Mouse (Mus musculus): Measurements from ENCODE around the gene Nucks1. TPM values are rescaled to one million over a fixed set of nuclear protein-coding genes. Genes with fewer than 3 reads are reported as not detected.
A peak's percentile ranks its signal among the peaks of the same experiment; 100 is the strongest.

Nucks1 gene
- 44.9 and 49.2 TPM in 2 replicates for polyA plus RNA-seq (2015; fragmentation: Nextera tagmentation; extraction: Ambion mirVana)

DNA sequence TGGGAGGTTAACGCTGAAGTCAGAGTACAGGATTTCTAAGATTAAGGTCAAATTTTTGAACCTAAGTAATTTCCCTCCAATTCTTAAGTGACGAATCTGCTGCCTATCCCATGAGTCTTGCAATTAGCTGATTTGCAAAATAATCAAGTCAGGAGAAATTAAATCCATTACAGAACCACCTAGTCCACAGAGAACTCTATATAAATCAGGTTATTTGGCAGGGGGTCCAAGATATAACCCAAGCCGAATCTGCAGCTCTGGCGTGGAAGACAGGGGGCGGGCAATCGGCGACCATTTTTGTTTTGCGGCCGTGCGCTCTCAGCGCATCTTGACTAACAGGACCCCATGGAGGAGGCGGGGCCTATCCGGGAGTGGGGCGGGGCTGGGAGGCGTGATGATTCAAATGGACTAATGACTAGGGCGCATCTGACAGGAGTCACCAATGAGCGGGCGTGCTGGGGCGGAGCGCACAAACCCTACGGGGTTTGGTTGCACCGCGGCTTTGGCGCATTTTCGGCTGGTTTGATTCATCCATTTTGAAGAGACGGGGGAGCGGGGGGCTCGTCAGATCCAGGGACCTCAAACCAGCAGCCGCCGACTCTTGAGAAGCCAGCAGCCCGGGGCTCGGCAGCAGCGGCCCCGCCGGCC is at the start of gene Nucks1:
Nucks1 (plus strand) TSS at position 534 of the 648 bp plus-strand sequence.
- H3K9ac ChIP-seq, result peak within 1 kb of the TSS; percentile 82
- ATAC-seq (replicated peaks), result peak; percentile 99
- peak within 1 kb of the TSS; percentile 82 for H3K4me3 ChIP-seq
- under 1% methylated on average over 32 of the region's 35 CpGs for WGBS
- H3K27me3 ChIP-seq (replicated peaks), result no peaks in the 10 kb centered on the region; the same call in 1 of the 2 replicates
- H3K4me2 ChIP-seq, result peak within 1 kb of the TSS; percentile 57
- H3K4me1 ChIP-seq, result peaks cover 15% of the 10 kb centered on the region
- H3K9me3 ChIP-seq, result no peaks in the 10 kb centered on the region
- H3K27ac ChIP-seq, result peak within 1 kb of the TSS; percentile 98
- H3K36me3 ChIP-seq (replicated peaks), result no peaks in the 10 kb centered on the region

DNA sequence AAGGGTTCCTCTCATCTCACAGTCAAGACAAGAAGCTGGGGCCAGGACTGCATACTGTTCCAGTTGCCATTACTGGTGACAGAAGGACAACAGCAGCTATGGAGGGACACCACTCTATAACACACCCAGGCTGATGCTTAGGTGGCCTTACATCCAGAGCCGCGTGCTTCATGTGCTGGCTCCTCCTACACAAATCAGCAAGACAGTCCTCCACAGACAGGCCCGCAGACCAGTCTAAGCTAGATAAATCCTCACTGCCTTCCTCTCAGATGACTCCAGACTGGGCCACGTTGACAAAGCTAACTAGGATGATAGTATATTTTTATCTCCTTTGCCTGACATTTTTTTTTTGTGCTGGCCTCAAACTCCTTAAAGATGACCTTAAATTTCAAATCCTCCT is 48.5 kb upstream of the Nucks1 start:
- Histone ChIP-seq H3K27me3 (replicated peaks) (no peaks in the 10 kb centered on the region), H3K36me3 (replicated peaks) (no peaks in the 10 kb centered on the region), H3K4me1 (no peaks in the 10 kb centered on the region), H3K4me3 (no peak overlapping the region), H3K9me3 (no peaks in the 10 kb centered on the region), H3K9ac (no peak overlapping the region), H3K4me2 (no peak overlapping the region), H3K27ac (no peak overlapping the region)
- 78% methylated on average over 4 of the region's 4 CpGs for WGBS
- no peak for ATAC-seq (replicated peaks)

DNA sequence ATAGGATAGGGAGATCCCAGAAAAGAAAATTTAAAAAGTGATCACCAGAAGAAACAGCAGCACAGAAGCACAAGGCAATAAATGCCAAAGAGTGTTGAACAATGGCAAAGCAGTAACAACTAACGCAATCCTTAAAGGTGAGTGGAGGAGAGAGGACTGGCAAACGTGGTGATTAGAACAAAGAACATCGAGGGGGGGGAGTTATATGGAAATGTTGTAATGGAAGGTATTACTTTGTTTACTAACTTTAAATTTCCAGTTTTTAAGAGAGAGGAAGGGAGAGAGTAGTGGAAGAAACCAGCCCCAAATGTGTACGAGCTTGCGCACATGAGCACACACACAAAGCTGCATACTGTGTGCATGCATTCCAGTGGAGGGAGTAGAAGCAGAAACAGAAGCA is 44.7 kb upstream of the Nucks1 start:
- 80% methylated on average over 5 of the region's 5 CpGs for WGBS
- Histone ChIP-seq H3K27me3 (replicated peaks) (no peaks in the 10 kb centered on the region; the same call in 1 of the 2 replicates), H3K9ac (no peak overlapping the region), H3K4me1 (peaks cover 7% of the 10 kb centered on the region), H3K27ac (no peak overlapping the region), H3K9me3 (no peaks in the 10 kb centered on the region), H3K36me3 (replicated peaks) (no peaks in the 10 kb centered on the region), H3K4me3 (no peak overlapping the region), H3K4me2 (no peak overlapping the region)
- ATAC-seq (replicated peaks), result no peak

DNA sequence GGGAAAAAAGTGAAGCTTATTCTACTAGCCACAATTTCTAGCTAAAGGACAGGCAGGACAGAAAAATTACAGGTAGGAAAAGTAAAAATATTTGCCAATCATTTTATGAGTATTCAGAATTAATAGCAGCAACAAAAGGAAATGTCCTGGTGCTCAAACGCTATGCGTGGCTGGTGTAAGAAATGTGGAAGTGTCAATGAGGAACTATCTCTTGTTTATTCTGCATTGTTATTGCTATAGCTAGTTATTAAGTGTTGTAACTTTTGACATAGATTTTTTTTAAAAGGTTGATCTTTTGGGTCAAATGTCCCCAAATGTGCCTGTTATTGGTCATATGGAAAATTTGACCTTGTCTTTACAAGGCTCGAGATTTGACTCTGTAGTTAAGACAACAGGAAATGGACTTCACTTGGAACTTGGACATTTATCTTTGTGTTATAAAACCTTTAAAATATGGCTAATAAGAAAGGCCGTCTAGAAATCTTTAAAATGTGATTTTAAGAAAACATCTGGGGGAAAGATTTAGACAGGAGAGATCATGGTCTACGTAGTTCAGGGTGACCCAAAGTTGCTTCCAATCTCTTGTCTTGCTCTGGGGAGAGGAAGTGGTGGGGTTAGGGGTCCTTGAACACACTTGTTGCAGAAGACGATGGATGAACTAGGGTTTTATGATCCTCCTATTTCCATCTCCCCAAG is 43.9 kb upstream of the Nucks1 start:
- Histone ChIP-seq H3K4me1 (peaks cover 7% of the 10 kb centered on the region), H3K4me2 (no peak overlapping the region), H3K36me3 (replicated peaks) (no peaks in the 10 kb centered on the region), H3K4me3 (no peak overlapping the region), H3K9ac (no peak overlapping the region), H3K27me3 (replicated peaks) (no peaks in the 10 kb centered on the region; the same call in 1 of the 2 replicates), H3K9me3 (no peaks in the 10 kb centered on the region), H3K27ac (no peak overlapping the region)
- peak; percentile 41 for ATAC-seq (replicated peaks)
- WGBS, result 82% methylated on average over 6 of the region's 6 CpGs

DNA sequence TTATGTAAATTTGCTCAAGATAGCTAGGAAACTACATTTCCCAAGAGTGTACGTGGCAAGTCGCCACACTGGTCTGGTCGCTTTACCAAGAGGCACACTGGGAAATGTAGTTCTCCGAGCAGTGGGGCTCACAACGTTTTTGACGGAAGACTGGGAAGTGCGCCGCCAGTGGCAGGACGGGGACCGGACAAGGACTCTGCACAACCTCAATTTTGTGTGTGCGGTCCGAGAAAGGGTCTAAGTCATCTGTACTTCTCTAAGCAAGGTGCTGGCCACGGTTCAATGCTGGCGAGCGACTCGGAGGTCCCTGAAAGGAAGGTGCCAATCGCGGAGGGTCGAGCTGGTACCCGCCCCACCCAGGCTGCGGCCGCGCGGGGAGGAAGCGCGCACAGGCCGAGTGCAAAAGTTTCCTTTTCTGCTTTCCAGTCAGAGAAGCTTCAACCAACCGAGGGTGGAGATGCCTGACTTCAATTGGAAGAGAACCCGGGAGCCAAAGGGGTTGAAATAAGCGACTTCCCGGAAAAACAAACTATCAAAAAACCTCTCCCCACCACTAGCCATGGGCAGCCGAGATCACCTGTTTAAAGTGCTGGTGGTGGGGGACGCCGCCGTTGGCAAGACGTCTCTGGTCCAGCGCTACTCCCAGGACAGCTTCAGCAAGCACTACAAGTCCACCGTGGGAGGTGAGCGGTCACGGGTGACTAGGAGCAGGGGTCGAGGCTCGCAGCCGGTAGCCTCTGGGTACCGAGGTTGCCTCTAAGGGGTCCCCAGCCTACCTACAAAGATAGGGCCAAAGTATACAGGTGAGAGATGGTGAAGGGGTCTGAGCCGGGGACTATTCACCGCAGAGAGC is 43.0 kb upstream of the Nucks1 start, which contains the start of gene Rab29:
Rab29 (plus strand) TSS at position 132 of the 853 bp plus-strand sequence.
- Histone ChIP-seq H3K36me3 (replicated peaks) (no peaks in the 10 kb centered on the region), H3K4me2 (peak within 1 kb of the TSS; percentile 86), H3K27me3 (replicated peaks) (no peaks in the 10 kb centered on the region; the same call in 1 of the 2 replicates), H3K9me3 (no peaks in the 10 kb centered on the region), H3K4me1 (peaks cover 7% of the 10 kb centered on the region), H3K27ac (no peak within 1 kb of the TSS), H3K4me3 (peak within 1 kb of the TSS; percentile 61), H3K9ac (peak within 1 kb of the TSS; percentile 42)
- ATAC-seq (replicated peaks), result peak; percentile 98
- 1% methylated on average over 46 of the region's 46 CpGs for WGBS

DNA sequence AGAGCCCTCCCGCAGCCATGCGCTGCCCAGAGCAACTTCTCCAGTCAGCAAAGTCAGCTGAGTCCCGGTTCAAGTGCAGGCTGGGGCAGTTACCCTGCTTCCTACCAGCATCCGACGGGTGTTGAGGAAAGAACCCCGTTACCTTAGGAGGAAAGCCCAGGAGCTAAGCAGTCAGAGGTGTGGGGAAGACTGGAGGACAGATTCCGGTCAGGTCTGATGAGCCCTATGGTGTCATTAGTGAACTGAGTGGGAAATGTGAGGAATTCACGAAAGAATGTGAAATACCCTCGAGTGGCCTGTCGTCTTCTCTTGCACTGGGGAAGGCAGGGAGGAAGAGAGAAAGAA is 42.4 kb upstream of the Nucks1 start:
- WGBS, result 30% methylated on average over 10 of the region's 10 CpGs
- 0 out of 2 replicates have a peak, but pooled peaks have one; percentile 12 for ATAC-seq (replicated peaks)
- peak overlapping the region; percentile 42; the same call in 1 of the 2 replicates for H3K9ac ChIP-seq

DNA sequence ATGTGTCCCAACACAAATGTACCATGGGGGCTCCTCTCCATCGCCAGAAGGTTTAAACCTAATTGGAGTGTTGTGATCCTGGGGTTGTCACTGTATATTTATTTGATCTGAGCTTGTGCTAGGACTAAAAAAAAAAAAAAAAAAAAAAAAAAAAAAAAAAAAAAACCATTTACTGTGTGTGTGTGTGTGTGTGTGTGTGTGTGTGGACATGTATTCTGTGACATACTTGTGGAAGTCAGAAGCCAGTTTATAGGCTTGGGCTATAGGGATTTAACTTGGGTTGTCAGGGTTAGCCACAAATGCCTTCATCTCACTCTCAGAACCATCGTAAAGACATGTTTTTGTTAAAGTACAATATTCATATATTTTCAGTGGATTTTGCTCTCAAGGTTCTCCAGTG is 40.8 kb upstream of the Nucks1 start:
- Histone ChIP-seq H3K4me1 (peaks cover 7% of the 10 kb centered on the region), H3K4me2 (no peak overlapping the region), H3K27ac (no peak overlapping the region), H3K9me3 (no peaks in the 10 kb centered on the region), H3K4me3 (no peak overlapping the region), H3K36me3 (replicated peaks) (no peaks in the 10 kb centered on the region), H3K27me3 (replicated peaks) (no peaks in the 10 kb centered on the region; the same call in 1 of the 2 replicates), H3K9ac (no peak overlapping the region)
- ATAC-seq (replicated peaks), result no peak
- 82% methylated on average over 2 of the region's 2 CpGs for WGBS

More for the DNA sequence above, 42.4 kb upstream of the Nucks1 start:
- Histone ChIP-seq H3K9me3 (no peaks in the 10 kb centered on the region), H3K27me3 (replicated peaks) (no peaks in the 10 kb centered on the region; the same call in 1 of the 2 replicates), H3K4me3 (peak overlapping the region; percentile 61), H3K27ac (no peak overlapping the region), H3K4me1 (peaks cover 7% of the 10 kb centered on the region), H3K4me2 (peak overlapping the region; percentile 86), H3K36me3 (replicated peaks) (no peaks in the 10 kb centered on the region)

DNA sequence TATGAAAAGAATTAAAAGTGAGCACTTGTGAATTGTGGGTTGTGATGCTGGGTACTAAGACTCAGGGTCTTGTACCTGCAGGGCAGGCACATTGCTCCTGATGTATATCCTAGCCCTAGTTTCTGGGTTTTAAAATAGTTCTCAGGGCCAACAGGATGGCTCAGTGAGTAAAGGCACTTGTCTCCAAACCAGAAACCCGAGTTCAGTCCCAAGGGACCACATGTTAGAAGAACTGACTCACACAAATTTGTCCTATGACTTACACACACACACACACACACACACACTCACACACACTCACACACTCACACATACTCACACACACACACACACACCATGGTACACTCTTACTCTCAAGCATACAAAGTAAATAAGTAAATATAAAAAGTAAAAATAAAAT is 37.5 kb upstream of the Nucks1 start:
- H3K4me1 ChIP-seq, result peaks cover under 1% of the 10 kb centered on the region; the same call in 1 of the 2 replicates
- no peak overlapping the region for H3K4me2 ChIP-seq
- 75% methylated on average over 1 of the region's 1 CpGs for WGBS
- no peak overlapping the region for H3K4me3 ChIP-seq
- H3K27ac ChIP-seq, result no peak overlapping the region
- H3K9me3 ChIP-seq, result no peaks in the 10 kb centered on the region
- no peaks in the 10 kb centered on the region; the same call in 1 of the 2 replicates for H3K27me3 ChIP-seq (replicated peaks)
- H3K36me3 ChIP-seq (replicated peaks), result no peaks in the 10 kb centered on the region
- ATAC-seq (replicated peaks), result no peak
- H3K9ac ChIP-seq, result no peak overlapping the region

DNA sequence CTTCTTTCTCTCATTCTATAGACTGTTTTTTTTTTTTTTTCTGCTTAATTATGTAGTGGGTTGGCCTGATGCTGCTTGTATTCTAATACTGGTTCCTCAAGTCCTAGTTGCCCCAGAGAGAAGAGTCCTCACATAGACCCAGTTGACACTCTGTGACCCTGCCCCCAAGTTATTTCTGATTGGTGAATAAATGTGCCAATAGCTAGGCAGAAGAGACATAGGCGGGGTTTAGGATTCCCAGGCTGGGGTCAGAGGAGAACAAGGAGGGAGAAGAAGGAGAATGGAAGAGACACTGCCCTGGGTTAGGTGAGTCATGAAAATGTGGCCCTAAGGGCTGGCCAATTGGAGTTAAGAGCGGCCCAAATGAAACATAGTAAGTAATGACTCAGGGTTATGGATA is 30.5 kb upstream of the Nucks1 start:
- Histone ChIP-seq H3K27me3 (replicated peaks) (no peaks in the 10 kb centered on the region), H3K9ac (no peak overlapping the region), H3K27ac (no peak overlapping the region), H3K36me3 (replicated peaks) (no peaks in the 10 kb centered on the region), H3K9me3 (no peaks in the 10 kb centered on the region), H3K4me1 (no peaks in the 10 kb centered on the region), H3K4me3 (no peak overlapping the region), H3K4me2 (no peak overlapping the region)
- 77% methylated on average over 2 of the region's 2 CpGs for WGBS
- ATAC-seq (replicated peaks), result no peak

DNA sequence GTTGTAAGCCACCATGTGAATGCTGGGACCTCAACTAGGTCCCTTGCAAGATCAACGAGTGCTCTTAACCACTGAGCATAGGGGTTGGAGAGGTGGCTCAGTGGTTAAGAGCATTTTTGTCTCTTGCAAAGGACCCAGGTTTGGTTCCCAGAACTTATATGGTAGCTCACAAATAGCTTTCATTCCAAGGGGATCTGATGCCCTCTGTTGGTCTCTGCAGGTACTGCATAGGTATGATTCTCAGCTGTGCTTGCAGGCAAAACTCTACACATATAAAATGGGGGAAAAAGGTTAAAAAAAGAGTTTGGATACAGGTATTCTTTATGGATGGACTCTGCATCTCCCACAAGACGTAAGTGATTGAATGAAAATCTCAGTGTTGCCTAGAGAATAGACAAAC is 27.5 kb upstream of the Nucks1 start:
- no peak overlapping the region for H3K4me3 ChIP-seq
- H3K27ac ChIP-seq, result no peak overlapping the region
- H3K9me3 ChIP-seq, result no peaks in the 10 kb centered on the region
- H3K4me2 ChIP-seq, result no peak overlapping the region
- no peaks in the 10 kb centered on the region for H3K36me3 ChIP-seq (replicated peaks)
- no peak overlapping the region for H3K9ac ChIP-seq
- no peaks in the 10 kb centered on the region for H3K27me3 ChIP-seq (replicated peaks)
- ATAC-seq (replicated peaks), result no peak
- no peaks in the 10 kb centered on the region for H3K4me1 ChIP-seq
- 69% methylated on average over 2 of the region's 2 CpGs for WGBS

DNA sequence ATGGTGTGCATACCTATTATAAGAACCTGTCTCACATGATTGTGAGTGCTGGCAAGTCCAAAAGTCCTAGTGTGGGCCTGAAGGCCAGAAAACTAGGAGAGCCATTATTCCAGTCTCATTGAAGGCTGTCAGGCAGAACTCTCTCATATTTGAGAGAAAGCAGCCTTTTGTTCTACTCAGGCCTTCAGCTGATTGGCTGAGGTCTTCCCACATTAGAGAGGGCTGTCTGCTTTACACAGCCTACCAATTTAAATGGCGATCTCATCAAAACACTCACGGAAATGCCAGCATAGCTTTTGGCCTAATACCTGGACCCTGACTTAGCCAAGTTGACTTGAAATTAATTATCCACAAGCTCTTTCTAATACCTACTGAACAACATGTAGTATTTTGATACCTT is 24.2 kb upstream of the Nucks1 start:
- H3K27ac ChIP-seq, result no peak overlapping the region

DNA sequence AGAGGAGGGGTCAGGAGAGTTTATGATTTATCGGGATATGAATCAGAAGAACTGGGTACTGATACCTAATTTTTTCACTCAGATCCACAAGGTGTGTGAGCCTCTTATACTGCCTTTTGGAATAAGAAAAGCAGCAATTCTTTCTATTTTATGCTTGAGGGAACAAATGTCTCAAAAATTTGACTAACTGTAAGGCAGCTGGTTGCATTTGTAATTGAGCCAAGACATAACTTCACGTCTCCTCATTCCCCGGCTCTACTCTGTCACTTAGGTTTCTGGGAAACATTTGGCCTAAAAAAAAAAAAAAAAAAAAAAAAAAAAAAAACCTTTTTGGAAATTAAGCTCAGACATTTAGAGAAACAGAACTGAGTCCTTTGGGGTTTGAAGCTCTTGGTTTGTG is 23.7 kb upstream of the Nucks1 start:
- Histone ChIP-seq H3K36me3 (replicated peaks) (no peaks in the 10 kb centered on the region), H3K4me1 (no peaks in the 10 kb centered on the region), H3K27me3 (replicated peaks) (no peaks in the 10 kb centered on the region), H3K4me2 (no peak overlapping the region), H3K9me3 (no peaks in the 10 kb centered on the region), H3K4me3 (no peak overlapping the region), H3K9ac (no peak overlapping the region), H3K27ac (no peak overlapping the region)
- 82% methylated on average over 3 of the region's 3 CpGs for WGBS
- ATAC-seq (replicated peaks), result no peak

More for the DNA sequence above, 24.2 kb upstream of the Nucks1 start:
- Histone ChIP-seq H3K4me3 (no peak overlapping the region), H3K4me1 (no peaks in the 10 kb centered on the region), H3K9me3 (no peaks in the 10 kb centered on the region), H3K36me3 (replicated peaks) (no peaks in the 10 kb centered on the region), H3K27me3 (replicated peaks) (no peaks in the 10 kb centered on the region), H3K4me2 (no peak overlapping the region), H3K9ac (no peak overlapping the region)
- no peak for ATAC-seq (replicated peaks)
- WGBS, result 69% methylated on average over 2 of the region's 2 CpGs

All from midbrain, embryonic 15.5 days (tissue).